Mouse (Mus musculus) liver, embryonic 11.5 days (tissue): ENCODE measurements around the gene Slc22a8. TPM values are rescaled to one million over a fixed set of nuclear protein-coding genes. Genes with fewer than 3 reads are reported as not detected.

Source experiments
- ATAC-seq: fragments of 200-750 bp; cut with Nextera tagmentation; replicated peaks from 2 replicates; pipeline ENCODE4 v1.8.0; 2017; ENCODE audit warnings: moderate number of reproducible peaks, mild to moderate bottlenecking, moderate TSS enrichment, moderate library complexity; ENCODE audit not compliant: low FRiP score
- DNase-seq: peaks from one replicate; pipeline ENCODE4 v3.0.0-alpha.2; 2017; ENCODE audit warnings: low spot score
- H3K27ac ChIP-seq: fragments of 300-500 bp; sonication (generic); 2 replicates; pipeline ENCODE4 v1.5.1; 2014; ENCODE audit warnings: mild to moderate bottlenecking, low read depth, low read length, control low read depth
- H3K27me3 ChIP-seq: fragments of 300-500 bp; sonication (generic); replicated peaks from 2 replicates; pipeline ENCODE4 v1.6.1; 2014; ENCODE audit warnings: low read length, mixed read lengths; ENCODE audit not compliant: control insufficient read depth, insufficient read depth
- H3K36me3 ChIP-seq: fragments of 300-500 bp; sonication (generic); 2 replicates; pipeline ENCODE4 v1.6.1; 2014; ENCODE audit warnings: mild to moderate bottlenecking, low read length, moderate library complexity, mixed read lengths; ENCODE audit not compliant: control insufficient read depth, insufficient read depth
- H3K4me1 ChIP-seq: fragments of 300-500 bp; sonication (generic); replicated peaks from 2 replicates; pipeline ENCODE4 v1.6.1; 2014; ENCODE audit warnings: low read length, mixed read lengths; ENCODE audit not compliant: control insufficient read depth, insufficient read depth
- H3K4me2 ChIP-seq: fragments of 300-500 bp; sonication (generic); 2 replicates; pipeline ENCODE4 v1.6.1; 2014; ENCODE audit warnings: mild to moderate bottlenecking, control low read depth, moderate library complexity
- H3K4me3 ChIP-seq: fragments of 300-500 bp; sonication (generic); 2 replicates; pipeline ENCODE4 v1.5.1; 2014; ENCODE audit warnings: low read depth, low read length, control low read depth
- H3K9ac ChIP-seq: fragments of 300-500 bp; sonication (generic); 2 replicates; pipeline ENCODE4 v1.6.1; 2014; ENCODE audit warnings: low read depth, low read length, control low read depth
- H3K9me3 ChIP-seq: fragments of 300-500 bp; sonication (generic); 2 replicates; pipeline ENCODE4 v1.6.1; 2016; ENCODE audit warnings: low read length, inconsistent platforms, mixed read lengths; ENCODE audit not compliant: control insufficient read depth
- WGBS: fragments of 180-500 bp; shearing (Covaris S2); extraction: QIAGEN DNeasy Blood & Tissue Kit; methylation state at CpG from one replicate; pipeline ENCODE4 v1.1.7; 2014; 5-methylcytosine and 5-hydroxymethylcytosine counted together
- polyA plus RNA-seq: library from polyadenylated mRNA; unstranded; fragments of >200 nt; fragmentation: Nextera tagmentation; extraction: Ambion mirVana; gene quantifications from 2 replicates; pipeline ENCODE4 v1.2.1, GENCODE M21; 2014

Slc22a8 gene
- polyA plus RNA-seq, 1 experiment from 2014 or later, result 2.0 TPM

DNA sequence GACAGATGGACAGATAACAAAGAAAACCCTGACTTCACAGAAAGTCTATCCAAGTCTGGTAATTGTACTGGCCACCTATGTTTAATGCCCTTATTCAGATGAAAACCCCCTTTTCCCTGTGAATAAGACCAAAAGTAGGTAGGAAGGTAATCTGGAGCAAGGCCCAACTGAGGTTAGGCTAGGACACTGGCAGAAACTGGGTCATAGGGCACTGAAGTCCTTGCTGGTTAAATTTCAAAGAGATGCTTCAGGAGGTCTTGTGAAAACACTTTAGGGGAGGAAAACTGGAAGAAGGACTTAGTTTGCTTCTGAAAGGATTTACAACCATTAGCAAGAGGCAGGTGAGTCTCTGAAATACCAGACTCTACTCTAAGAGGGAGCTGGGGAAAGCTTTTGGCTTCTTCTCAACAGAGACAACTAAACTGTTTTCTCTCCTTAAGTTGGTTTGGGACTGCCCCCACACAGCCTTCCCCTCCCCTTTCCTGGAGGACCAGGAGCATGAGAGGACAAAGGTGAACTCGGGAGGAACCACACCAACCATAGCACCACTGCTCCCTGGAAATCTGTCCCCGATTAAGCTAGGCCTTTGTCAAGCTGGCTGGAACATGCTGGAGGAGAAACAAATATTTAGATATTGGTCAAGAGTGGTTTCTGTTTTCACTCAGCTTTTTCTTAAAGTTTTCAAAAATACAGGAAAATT lies 20.6 kb upstream of the Slc22a8 start:
- no peak overlapping the region for H3K27ac ChIP-seq
- ATAC-seq, result no peak
- DNase-seq, result no peak
- H3K4me1 ChIP-seq, result no peaks in the 10 kb centered on the region
- 65% methylated on average over 2 of the region's 2 CpGs for WGBS
- no peaks in the 10 kb centered on the region for H3K36me3 ChIP-seq
- no peaks in the 10 kb centered on the region for H3K27me3 ChIP-seq
- H3K9ac ChIP-seq, result no peak overlapping the region
- no peak overlapping the region for H3K4me3 ChIP-seq
- no peaks in the 10 kb centered on the region for H3K9me3 ChIP-seq
- H3K4me2 ChIP-seq, result no peak overlapping the region

- WGBS, result 76% methylated on average over 7 of the region's 7 CpGs
- DNase-seq, result no peak
Observed at GRCm38 (mm10) chr19:8571746-8572145, 19.3 kb upstream of the Slc22a8 start.

DNA sequence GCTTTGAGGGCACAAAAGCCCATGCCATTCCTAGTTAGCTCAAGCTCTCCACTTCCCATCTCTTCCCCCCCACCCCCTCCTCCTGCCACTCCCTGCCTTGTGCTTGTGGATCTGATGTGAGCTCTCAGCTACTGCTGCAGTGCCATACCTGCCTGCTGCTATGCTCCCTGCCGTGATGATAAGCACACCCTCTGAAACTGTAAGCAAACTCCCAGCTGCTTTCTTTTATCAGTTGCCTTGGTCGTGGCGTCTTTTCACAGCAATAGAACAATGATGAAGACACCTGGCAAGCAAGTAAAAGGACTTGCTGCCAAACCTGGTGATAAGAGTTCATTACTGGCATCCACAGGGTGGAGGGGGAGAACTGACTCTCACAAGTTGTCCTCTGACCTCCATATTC lies 18.6 kb upstream of the Slc22a8 start:
- no peak overlapping the region for H3K9ac ChIP-seq
- no peaks in the 10 kb centered on the region for H3K4me1 ChIP-seq
- 22% methylated on average over 3 of the region's 3 CpGs for WGBS
- H3K4me3 ChIP-seq, result no peak overlapping the region
- ATAC-seq (no peak), DNase-seq (no peak)
- H3K27me3 ChIP-seq, result no peaks in the 10 kb centered on the region
- no peaks in the 10 kb centered on the region for H3K36me3 ChIP-seq
- H3K9me3 ChIP-seq, result no peaks in the 10 kb centered on the region
- H3K27ac ChIP-seq, result no peak overlapping the region
- H3K4me2 ChIP-seq, result no peak overlapping the region

More at GRCm38 (mm10) chr19:8571746-8572145, 19.3 kb upstream of the Slc22a8 start:
- H3K9me3 ChIP-seq, result no peaks in the 10 kb centered on the region
- H3K4me1 ChIP-seq, result no peaks in the 10 kb centered on the region
- H3K27me3 ChIP-seq, result no peaks in the 10 kb centered on the region
- H3K4me3 ChIP-seq, result no peak overlapping the region
- H3K9ac ChIP-seq, result no peak overlapping the region
- no peak overlapping the region for H3K4me2 ChIP-seq
- no peak for ATAC-seq
- H3K36me3 ChIP-seq, result no peaks in the 10 kb centered on the region
- H3K27ac ChIP-seq, result no peak overlapping the region

GRCm38 (mm10) chr19:8577432-8577831 lies 13.6 kb upstream of the Slc22a8 start:
- WGBS, result 71% methylated on average over 4 of the region's 4 CpGs
- Histone ChIP-seq H3K36me3 (no peaks in the 10 kb centered on the region), H3K4me2 (no peak overlapping the region), H3K27ac (no peak overlapping the region), H3K4me1 (no peaks in the 10 kb centered on the region), H3K9me3 (no peaks in the 10 kb centered on the region), H3K27me3 (no peaks in the 10 kb centered on the region), H3K4me3 (no peak overlapping the region), H3K9ac (no peak overlapping the region)
- DNase-seq, result no peak
- no peak for ATAC-seq

GRCm38 (mm10) chr19:8578293-8578969 lies 12.6 kb upstream of the Slc22a8 start:
- H3K4me1 ChIP-seq, result no peaks in the 10 kb centered on the region
- no peaks in the 10 kb centered on the region for H3K27me3 ChIP-seq
- no peaks in the 10 kb centered on the region for H3K9me3 ChIP-seq
- H3K4me3 ChIP-seq, result peak overlapping the region; percentile 35
- ATAC-seq (no peak), DNase-seq (no peak)
- WGBS, result 15% methylated on average over 24 of the region's 24 CpGs
- no peaks in the 10 kb centered on the region for H3K36me3 ChIP-seq
- no peak overlapping the region for H3K9ac ChIP-seq
- peak overlapping the region; percentile 62 for H3K4me2 ChIP-seq
- H3K27ac ChIP-seq, result no peak overlapping the region

DNA sequence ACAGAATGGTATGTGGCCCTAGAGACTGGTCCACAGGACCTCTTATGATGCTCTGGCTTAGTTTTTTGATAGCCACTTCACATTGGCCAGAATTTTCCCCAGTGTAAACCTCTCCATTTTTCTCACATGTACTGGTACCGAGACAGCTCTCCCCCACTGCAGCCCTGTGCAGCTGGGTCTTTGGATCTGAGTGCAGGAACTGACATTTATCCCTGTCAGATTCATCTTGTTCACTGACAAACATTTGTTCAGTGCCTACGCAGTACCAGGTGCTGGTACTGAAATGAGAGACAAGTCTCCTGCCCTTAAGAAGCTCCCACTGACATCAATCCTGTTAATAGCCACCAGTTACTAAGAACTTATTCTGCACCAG lies 12.1 kb upstream of the Slc22a8 start:
- Histone ChIP-seq H3K9me3 (no peaks in the 10 kb centered on the region), H3K36me3 (no peaks in the 10 kb centered on the region), H3K4me3 (no peak overlapping the region), H3K9ac (no peak overlapping the region), H3K4me1 (no peaks in the 10 kb centered on the region), H3K4me2 (peak overlapping the region; percentile 62), H3K27me3 (no peaks in the 10 kb centered on the region), H3K27ac (no peak overlapping the region)
- ATAC-seq (no peak), DNase-seq (no peak)
- WGBS, result 54% methylated on average over 2 of the region's 2 CpGs

- Histone ChIP-seq H3K4me2 (no peak overlapping the region), H3K27me3 (no peaks in the 10 kb centered on the region), H3K9me3 (no peaks in the 10 kb centered on the region), H3K4me3 (no peak overlapping the region), H3K4me1 (no peaks in the 10 kb centered on the region), H3K27ac (no peak overlapping the region), H3K9ac (no peak overlapping the region), H3K36me3 (no peaks in the 10 kb centered on the region)
- ATAC-seq (no peak), DNase-seq (no peak)
- 44% methylated on average over 3 of the region's 3 CpGs for WGBS
Observed at GRCm38 (mm10) chr19:8585298-8585697, 5.8 kb upstream of the Slc22a8 start.

- Histone ChIP-seq H3K27ac (no peak overlapping the region), H3K9me3 (no peaks in the 10 kb centered on the region), H3K4me3 (no peak overlapping the region), H3K4me2 (no peak overlapping the region), H3K27me3 (no peaks in the 10 kb centered on the region), H3K9ac (no peak overlapping the region), H3K36me3 (no peaks in the 10 kb centered on the region), H3K4me1 (no peaks in the 10 kb centered on the region)
- WGBS, result 89% methylated on average over 2 of the region's 2 CpGs
- ATAC-seq (no peak), DNase-seq (no peak)
Observed at GRCm38 (mm10) chr19:8585899-8586298, 5.2 kb upstream of the Slc22a8 start.

GRCm38 (mm10) chr19:8586350-8586749 lies 4.7 kb upstream of the Slc22a8 start:
- H3K4me1 ChIP-seq, result no peaks in the 10 kb centered on the region
- WGBS, result 50% methylated on average over 3 of the region's 3 CpGs
- ATAC-seq, result no peak

More at GRCm38 (mm10) chr19:8586350-8586749, 4.7 kb upstream of the Slc22a8 start:
- H3K9ac ChIP-seq, result no peak overlapping the region
- no peaks in the 10 kb centered on the region for H3K9me3 ChIP-seq
- no peak overlapping the region for H3K27ac ChIP-seq
- H3K27me3 ChIP-seq, result no peaks in the 10 kb centered on the region
- H3K4me2 ChIP-seq, result no peak overlapping the region
- no peak overlapping the region for H3K4me3 ChIP-seq
- no peak for DNase-seq
- H3K36me3 ChIP-seq, result no peaks in the 10 kb centered on the region
